Mouse (Mus musculus) hindbrain, embryonic 11.5 days (tissue): ENCODE results near the gene Galns. TPM values are rescaled to one million over a fixed set of nuclear protein-coding genes. Genes with fewer than 3 reads are reported as not detected.

ENCODE experiments used
- ATAC-seq: fragments of 200-750 bp; cut with Nextera tagmentation; 2 replicates; pipeline ENCODE4 v1.8.0; 2017; ENCODE audit warnings: mild to moderate bottlenecking, moderate TSS enrichment, moderate library complexity; ENCODE audit not compliant: low FRiP score
- DNase-seq: peaks from one replicate; pipeline ENCODE4 v3.0.0-alpha.2; 2015; ENCODE audit warnings: low spot score
- H3K27ac ChIP-seq: fragments of 300-500 bp; sonication (generic); 2 replicates; pipeline ENCODE4 v1.5.1; 2014; ENCODE audit warnings: mild to moderate bottlenecking, low read depth, low read length
- H3K27me3 ChIP-seq: fragments of 300-500 bp; sonication (generic); 2 replicates; pipeline ENCODE4 v1.6.1; 2014; ENCODE audit warnings: mild to moderate bottlenecking, low read length, moderate library complexity, mixed read lengths; ENCODE audit not compliant: control insufficient read depth, insufficient read depth
- H3K36me3 ChIP-seq: fragments of 300-500 bp; sonication (generic); 2 replicates; pipeline ENCODE4 v1.6.1; 2014; ENCODE audit warnings: mild to moderate bottlenecking, low read length, moderate library complexity, mixed read lengths; ENCODE audit not compliant: control insufficient read depth, insufficient read depth
- H3K4me1 ChIP-seq: fragments of 300-500 bp; sonication (generic); replicated peaks from 2 replicates; pipeline ENCODE4 v1.6.1; 2014; ENCODE audit warnings: low read length, mixed read lengths; ENCODE audit not compliant: control insufficient read depth, insufficient read depth
- H3K4me2 ChIP-seq: fragments of 300-500 bp; sonication (generic); replicated peaks from 2 replicates; pipeline ENCODE4 v1.6.1; 2014; ENCODE audit warnings: mild to moderate bottlenecking, low read depth, low read length
- H3K4me3 ChIP-seq: fragments of 300-500 bp; sonication (generic); 2 replicates; pipeline ENCODE4 v1.5.1; 2014; ENCODE audit warnings: low read depth, low read length
- H3K9ac ChIP-seq: fragments of 300-500 bp; sonication (generic); 2 replicates; pipeline ENCODE4 v1.6.1; 2014; ENCODE audit warnings: low read depth, low read length
- H3K9me3 ChIP-seq: fragments of 300-500 bp; sonication (generic); 2 replicates; pipeline ENCODE4 v1.6.1; 2016; ENCODE audit warnings: low read length; ENCODE audit not compliant: control insufficient read depth
- WGBS: fragments of 180-500 bp; shearing (Covaris S2); extraction: QIAGEN DNeasy Blood & Tissue Kit; methylation state at CpG from one replicate; pipeline ENCODE4 v1.1.7; 2014; 5-methylcytosine and 5-hydroxymethylcytosine counted together
- polyA plus RNA-seq: library from polyadenylated mRNA; unstranded; fragments of >200 nt; fragmentation: Nextera tagmentation; extraction: Ambion mirVana; gene quantifications from 2 replicates; pipeline ENCODE4 v1.2.1, GENCODE M21; 2014

Galns gene
- polyA plus RNA-seq, result 4.7 and 6.2 TPM in 2 replicates

DNA sequence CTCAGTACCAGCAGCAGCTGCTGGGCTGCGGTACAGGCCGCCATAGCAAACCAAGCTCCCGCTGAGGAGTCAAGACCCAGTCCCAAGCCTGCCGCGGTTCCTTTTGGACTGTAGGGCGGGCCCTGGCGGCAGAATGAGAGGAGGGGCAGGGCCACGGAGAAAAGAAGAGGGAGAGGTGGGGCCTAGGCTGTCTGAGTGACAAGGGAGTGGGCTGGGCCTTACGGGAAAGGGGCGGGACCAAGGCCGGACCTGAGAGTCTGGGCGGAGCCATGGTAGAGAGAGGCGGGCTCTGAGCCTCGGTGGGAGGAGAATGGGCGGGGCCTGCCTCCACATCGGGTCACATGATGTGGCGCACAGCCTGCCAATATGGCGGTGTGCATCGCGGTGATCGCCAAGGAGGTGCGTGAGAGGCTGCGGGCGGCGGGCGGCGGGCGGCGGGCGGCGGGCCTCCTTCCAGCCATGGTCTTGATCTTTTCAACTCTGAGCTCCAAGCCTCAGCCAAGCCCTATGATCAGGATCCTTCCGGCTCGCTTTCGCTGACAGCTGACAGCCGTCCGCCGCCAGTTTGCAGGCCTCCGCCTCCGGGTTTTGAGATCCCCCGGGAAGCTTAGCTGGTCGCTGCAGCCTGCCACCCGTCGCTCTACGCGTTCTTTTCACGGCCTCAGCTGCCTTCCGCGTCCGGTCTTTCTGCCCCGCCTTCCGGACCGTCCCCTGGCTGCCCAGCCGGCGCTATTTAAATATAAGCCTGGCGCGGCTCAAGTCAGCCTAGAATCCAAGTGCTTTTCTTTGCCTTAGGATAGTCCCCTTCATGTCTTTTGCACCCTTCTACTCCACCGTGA, at the start of gene Galns, which contains the start of gene Trappc2l:
Gene Galns (minus strand): TSS at position 169 of the 839 bp plus-strand sequence.
Gene Trappc2l (plus strand): TSS at position 346 of the 839 bp plus-strand sequence.
- Histone ChIP-seq H3K9me3 (no peaks in the 10 kb centered on the region), H3K4me2 (peak within 1 kb of the TSS; percentile 93), H3K27ac (peak within 1 kb of the TSS; percentile 77), H3K4me3 (peak within 1 kb of the TSS; percentile 66), H3K4me1 (peaks cover 2% of the 10 kb centered on the region; the same call in 1 of the 2 replicates), H3K36me3 (no peaks in the 10 kb centered on the region), H3K9ac (peak within 1 kb of the TSS; percentile 70), H3K27me3 (no peaks in the 10 kb centered on the region)
- DNase-seq (peak; percentile 99), ATAC-seq (peak; percentile 96)
- WGBS, result under 1% methylated on average over 43 of the region's 57 CpGs

DNA sequence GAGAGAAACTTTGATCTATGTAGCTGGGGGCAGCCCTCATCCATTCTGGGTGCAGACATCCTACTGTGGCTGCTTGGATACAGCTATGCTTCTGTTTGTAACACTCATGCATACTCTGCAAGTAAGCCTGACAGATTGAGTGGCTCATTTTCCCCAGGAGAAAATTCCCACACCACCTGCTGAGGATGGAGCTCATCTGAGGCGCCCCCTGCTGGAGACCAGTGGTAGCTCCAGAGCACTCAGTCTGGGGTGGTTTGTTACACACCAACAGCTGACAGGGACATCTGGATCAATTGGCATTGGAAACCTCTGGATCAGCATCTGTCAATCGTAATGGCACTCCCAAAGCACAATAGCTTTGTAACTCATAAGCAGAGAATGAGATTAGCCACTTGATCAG, 48.8 kb upstream of the Galns start:
- no peak overlapping the region for H3K4me2 ChIP-seq
- ATAC-seq, result no peak
- H3K9me3 ChIP-seq, result no peaks in the 10 kb centered on the region
- 68% methylated on average over 2 of the region's 2 CpGs for WGBS
- no peaks in the 10 kb centered on the region for H3K27me3 ChIP-seq
- no peaks in the 10 kb centered on the region for H3K36me3 ChIP-seq
- no peak overlapping the region for H3K4me3 ChIP-seq
- 0 out of 2 replicates have a peak, but pooled peaks cover under 1% of the 10 kb centered on the region for H3K4me1 ChIP-seq
- H3K9ac ChIP-seq, result no peak overlapping the region
- no peak for DNase-seq
- no peak overlapping the region for H3K27ac ChIP-seq

DNA sequence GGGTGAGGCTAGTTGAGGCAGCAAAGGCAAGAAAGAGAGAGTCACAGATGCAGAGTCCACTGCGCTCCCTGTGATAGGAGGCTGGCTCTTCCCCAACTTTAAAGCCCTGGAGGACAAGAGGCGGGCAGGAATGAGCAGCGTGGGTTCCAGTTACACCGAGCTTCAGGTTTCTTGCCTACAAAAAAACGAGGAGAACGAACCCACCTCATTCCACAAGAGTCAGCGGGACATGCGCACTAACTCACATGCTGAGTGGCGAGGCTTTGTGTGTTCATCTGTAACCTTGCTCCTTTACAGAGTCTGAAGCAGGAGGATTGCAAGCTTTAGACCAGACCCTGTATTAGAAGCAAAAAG, 47.5 kb upstream of the Galns start:
- Histone ChIP-seq H3K9me3 (no peaks in the 10 kb centered on the region), H3K27me3 (no peaks in the 10 kb centered on the region), H3K36me3 (no peaks in the 10 kb centered on the region), H3K9ac (no peak overlapping the region), H3K4me3 (no peak overlapping the region), H3K4me2 (no peak overlapping the region), H3K4me1 (0 out of 2 replicates have a peak, but pooled peaks cover 4% of the 10 kb centered on the region), H3K27ac (no peak overlapping the region)
- no peak for DNase-seq
- no peak for ATAC-seq
- 59% methylated on average over 9 of the region's 9 CpGs for WGBS

DNA sequence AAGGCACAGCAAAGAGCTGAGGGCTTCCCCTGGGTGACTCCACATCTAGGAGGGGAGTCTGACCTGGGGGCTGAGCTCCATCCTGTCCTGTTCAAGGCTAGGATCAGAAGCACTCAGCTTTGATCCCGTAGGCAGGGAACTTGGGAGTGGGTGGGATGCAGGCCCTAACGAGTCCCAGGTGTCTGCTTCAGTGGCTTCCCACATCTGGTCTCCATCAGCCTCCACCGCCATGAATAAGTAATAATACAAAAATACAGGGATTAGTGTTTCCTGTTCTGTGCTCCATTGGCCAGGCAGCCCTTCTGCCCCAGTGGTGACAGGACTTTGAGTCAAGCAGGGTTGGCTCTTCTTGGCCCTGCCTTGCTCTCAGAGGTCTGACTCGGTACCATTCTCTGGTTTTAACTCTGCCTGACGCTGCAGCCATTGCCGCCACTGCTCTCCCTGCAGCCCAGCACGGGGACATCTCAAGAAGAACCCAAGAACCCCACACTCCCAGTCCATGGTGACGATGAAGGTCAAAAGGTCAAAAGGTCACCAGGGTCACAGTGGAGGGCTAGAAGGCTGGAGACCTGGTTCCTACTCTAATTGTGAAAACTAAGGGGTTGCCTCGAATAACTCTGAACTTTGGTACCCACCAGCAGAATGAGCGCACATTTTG, 47.0 kb upstream of the Galns start:
- no peaks in the 10 kb centered on the region for H3K27me3 ChIP-seq
- H3K36me3 ChIP-seq, result no peaks in the 10 kb centered on the region
- no peak overlapping the region; the same call in 1 of the 2 replicates for H3K27ac ChIP-seq
- no peaks in the 10 kb centered on the region for H3K9me3 ChIP-seq
- no peak overlapping the region for H3K9ac ChIP-seq
- H3K4me3 ChIP-seq, result no peak overlapping the region
- H3K4me1 ChIP-seq, result 0 out of 2 replicates have a peak, but pooled peaks cover 4% of the 10 kb centered on the region
- DNase-seq (peak; percentile 49), ATAC-seq (no peak)
- H3K4me2 ChIP-seq, result no peak overlapping the region
- WGBS, result 61% methylated on average over 10 of the region's 10 CpGs

DNA sequence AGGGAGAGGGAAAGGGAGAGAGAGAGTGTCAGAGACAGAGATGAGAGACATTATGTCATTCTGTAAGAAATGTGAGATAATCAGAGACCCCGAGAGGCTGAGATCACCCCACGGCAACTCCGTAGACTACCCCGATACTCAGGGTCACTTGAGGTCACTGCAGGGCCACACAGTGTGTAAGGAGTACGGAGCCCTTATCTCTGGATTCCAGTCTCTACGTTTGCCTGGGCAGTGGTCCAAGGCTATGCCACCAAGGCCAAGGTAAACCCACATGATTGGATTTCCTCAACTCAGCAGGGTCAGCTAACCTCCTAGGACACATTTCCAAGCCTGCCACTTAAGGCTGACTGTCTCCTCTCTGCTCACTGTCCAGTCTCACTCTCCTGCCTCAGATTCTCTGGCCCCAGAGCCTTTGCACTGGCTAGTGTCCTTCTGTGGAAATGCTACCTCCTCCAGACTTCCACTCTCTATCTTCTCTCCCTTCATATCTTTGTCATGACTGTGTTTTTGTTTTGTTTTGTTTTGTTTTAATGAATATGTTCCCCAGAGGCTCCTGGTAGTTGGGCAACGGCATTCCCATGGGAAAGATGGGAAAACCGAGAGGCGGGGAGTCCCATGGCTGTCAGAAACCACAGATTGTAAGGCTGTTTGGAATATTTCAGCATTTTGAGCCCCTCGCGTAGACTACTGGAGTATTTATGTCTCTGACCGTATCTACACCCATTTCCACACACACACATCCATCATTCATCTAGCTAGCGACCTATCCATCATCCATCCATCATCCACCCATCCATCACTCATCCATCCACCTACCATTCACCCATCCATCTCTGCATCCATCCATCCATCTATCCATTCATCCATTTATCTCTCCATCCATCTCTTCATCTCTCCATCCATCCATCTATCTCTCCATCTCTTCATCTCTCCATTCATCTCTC, 45.1 kb upstream of the Galns start:
- Histone ChIP-seq H3K27ac (no peak overlapping the region), H3K27me3 (no peaks in the 10 kb centered on the region), H3K4me1 (0 out of 2 replicates have a peak, but pooled peaks cover 4% of the 10 kb centered on the region), H3K9me3 (no peaks in the 10 kb centered on the region), H3K4me2 (no peak overlapping the region), H3K9ac (no peak overlapping the region), H3K4me3 (no peak overlapping the region), H3K36me3 (no peaks in the 10 kb centered on the region)
- ATAC-seq, result no peak
- no peak for DNase-seq
- WGBS, result 87% methylated on average over 13 of the region's 13 CpGs

DNA sequence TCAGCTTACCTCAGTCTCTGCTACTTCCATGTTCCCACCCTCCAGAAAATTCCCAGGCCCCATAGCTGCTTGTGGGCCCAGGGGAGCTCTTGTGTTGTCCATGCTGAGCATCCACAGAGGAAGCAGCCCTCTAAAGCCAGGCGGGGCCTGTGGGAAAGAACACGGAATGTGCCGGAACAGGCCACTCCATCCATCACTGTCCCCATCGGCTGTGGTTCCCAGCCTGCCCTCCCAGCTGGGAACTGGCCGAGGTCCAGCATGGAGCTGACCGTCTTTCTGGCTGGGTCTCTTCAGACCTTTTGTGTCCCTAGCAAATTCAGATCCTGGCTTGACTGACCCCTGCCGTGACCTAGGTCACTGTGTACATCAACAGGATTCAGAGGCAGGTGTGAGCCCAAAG, 43.5 kb upstream of the Galns start:
- ATAC-seq (no peak), DNase-seq (no peak)
- H3K4me3 ChIP-seq, result no peak overlapping the region
- no peak overlapping the region for H3K9ac ChIP-seq
- H3K9me3 ChIP-seq, result no peaks in the 10 kb centered on the region
- WGBS, result 54% methylated on average over 7 of the region's 7 CpGs
- H3K27ac ChIP-seq, result no peak overlapping the region
- no peak overlapping the region for H3K4me2 ChIP-seq
- H3K27me3 ChIP-seq, result no peaks in the 10 kb centered on the region
- no peaks in the 10 kb centered on the region for H3K36me3 ChIP-seq
- H3K4me1 ChIP-seq, result 0 out of 2 replicates have a peak, but pooled peaks cover 4% of the 10 kb centered on the region

DNA sequence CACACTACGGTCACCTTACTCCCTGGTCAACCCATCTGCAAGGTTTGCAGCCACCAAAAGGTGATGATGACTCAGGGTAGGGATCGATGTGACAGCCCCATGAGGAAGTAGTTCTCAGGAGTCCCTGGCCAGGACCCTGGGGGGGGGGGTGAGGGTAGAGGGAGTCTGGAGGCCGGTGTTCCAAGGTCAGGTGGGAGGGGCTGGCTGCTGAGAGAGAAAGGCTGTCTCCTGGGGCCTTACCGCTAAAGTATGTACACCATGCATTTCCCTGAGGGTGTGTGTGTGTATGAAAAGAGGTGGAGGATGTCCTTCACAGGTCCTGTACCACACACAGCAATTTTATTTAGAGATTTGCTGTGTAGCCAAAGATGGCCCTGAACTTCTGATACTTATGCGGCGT, 41.4 kb upstream of the Galns start:
- DNase-seq (no peak), ATAC-seq (no peak)
- H3K4me2 ChIP-seq, result no peak overlapping the region
- WGBS, result 67% methylated on average over 6 of the region's 6 CpGs
- no peaks in the 10 kb centered on the region for H3K9me3 ChIP-seq
- no peaks in the 10 kb centered on the region for H3K36me3 ChIP-seq
- 0 out of 2 replicates have a peak, but pooled peaks cover 4% of the 10 kb centered on the region for H3K4me1 ChIP-seq
- no peaks in the 10 kb centered on the region for H3K27me3 ChIP-seq
- H3K4me3 ChIP-seq, result no peak overlapping the region
- H3K9ac ChIP-seq, result no peak overlapping the region
- H3K27ac ChIP-seq, result no peak overlapping the region

DNA sequence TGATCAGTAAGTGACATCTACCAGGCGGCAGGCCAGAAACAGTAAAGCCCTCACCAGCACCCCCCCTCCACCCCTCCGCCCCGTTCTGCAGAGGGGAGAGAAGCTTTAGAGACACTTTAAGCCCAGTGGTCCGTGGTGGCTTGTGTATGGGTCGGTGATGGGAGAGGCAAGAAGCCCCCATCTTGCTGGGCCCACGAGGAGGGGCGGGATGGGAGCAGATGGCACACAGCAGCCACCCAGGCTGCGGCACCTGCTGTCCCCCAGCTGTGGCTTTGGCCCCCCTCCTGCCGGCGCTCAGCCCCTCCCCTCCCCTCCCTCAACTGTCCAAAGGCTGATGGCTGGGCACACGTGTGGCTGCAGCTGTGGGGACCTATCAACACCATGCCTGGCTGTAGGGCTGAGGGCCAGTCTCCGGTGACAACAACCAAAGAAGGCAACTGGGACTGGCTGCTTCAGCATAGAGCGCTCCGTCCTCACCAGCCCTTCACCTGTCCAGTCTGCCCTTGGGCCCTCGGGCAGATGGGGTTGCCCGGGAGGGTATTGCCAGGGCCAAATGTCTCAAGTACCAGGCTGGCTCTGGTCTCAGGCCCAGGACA, 40.2 kb upstream of the Galns start:
- Histone ChIP-seq H3K9ac (no peak overlapping the region), H3K4me3 (no peak overlapping the region), H3K4me1 (0 out of 2 replicates have a peak, but pooled peaks cover 4% of the 10 kb centered on the region), H3K36me3 (no peaks in the 10 kb centered on the region), H3K27ac (no peak overlapping the region), H3K4me2 (no peak overlapping the region), H3K9me3 (no peaks in the 10 kb centered on the region), H3K27me3 (no peaks in the 10 kb centered on the region)
- DNase-seq (peak; percentile 46), ATAC-seq (peak; percentile 65)
- 57% methylated on average over 15 of the region's 16 CpGs for WGBS
